Mouse (Mus musculus): Measurements from ENCODE around the gene Prmt8. TPM values are rescaled to one million over a fixed set of nuclear protein-coding genes. Genes with fewer than 3 reads are reported as not detected.
A peak's percentile ranks its signal among the peaks of the same experiment; 100 is the strongest.

Prmt8 gene
- polyA plus RNA-seq, 1 experiment from 2014 or later: 16.6 TPM

DNA sequence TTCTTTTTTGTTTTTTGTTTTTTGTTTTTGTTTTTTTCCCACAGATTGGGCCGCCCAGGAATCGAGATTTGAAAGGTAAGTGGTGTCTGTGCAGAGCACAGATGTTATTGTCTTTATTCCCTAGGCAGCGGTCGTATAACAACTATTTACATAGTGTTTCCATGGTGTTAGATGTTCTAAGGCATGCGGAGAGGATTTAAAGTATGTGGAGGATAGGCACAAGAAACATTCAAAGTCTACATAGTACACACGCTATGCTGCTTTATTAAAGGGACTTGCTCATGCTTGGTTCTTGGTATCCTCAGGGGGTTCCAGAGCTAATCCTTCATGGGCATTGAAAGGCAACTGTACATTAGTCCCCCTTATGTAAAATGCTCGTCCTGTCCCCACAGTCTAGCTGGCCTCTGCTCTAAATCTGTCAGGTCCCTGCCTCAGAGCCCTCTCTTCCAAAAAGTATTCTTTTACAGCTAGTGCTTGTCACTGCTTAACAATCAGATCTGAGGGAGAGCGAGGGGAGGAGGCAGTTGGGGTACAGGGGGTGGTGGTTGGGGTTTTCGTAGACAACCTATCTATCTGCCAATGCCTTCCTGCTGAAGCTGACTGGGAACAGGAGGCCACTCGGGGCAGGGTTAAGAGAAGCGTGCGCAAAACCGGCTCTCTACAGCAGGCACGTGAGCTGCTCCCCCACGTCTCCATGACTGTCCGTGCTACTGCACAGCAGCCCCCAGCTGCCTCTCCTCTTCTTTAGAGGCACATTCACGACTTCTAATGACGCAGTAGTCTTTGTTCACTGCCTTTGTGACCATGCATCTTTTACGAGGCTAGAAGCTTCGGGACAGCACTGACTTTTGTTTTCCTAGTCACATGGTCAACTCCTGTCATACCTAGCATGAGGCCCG, 51.8 kb downstream of the Prmt8 start:
- H3K36me3 ChIP-seq (ENCODE audit: control insufficient read depth, insufficient read depth, low read length): no peaks in the 10 kb centered on the region
- no peak overlapping the region for H3K4me2 ChIP-seq (ENCODE audit: low read length)
- DNase-seq (ENCODE audit: low spot score) (peak; percentile 52), ATAC-seq (peak; percentile 66)
- WGBS: 30% methylated on average over 21 of the region's 21 CpGs
- H3K4me1 ChIP-seq (ENCODE audit: control insufficient read depth, insufficient read depth, low read length): peaks cover 10% of the 10 kb centered on the region
- H3K27me3 ChIP-seq (replicated peaks; ENCODE audit: control insufficient read depth, insufficient read depth, low read length): no peaks in the 10 kb centered on the region
- no peaks in the 10 kb centered on the region for H3K9me3 ChIP-seq (replicated peaks; ENCODE audit: control insufficient read depth, low read length)
- no peak overlapping the region for H3K9ac ChIP-seq (ENCODE audit: low read length)
- no peak overlapping the region for H3K4me3 ChIP-seq (ENCODE audit: low read depth, low read length)
- H3K27ac ChIP-seq (ENCODE audit: low read depth, low read length): no peak overlapping the region; the same call in 1 of the 2 replicates

DNA sequence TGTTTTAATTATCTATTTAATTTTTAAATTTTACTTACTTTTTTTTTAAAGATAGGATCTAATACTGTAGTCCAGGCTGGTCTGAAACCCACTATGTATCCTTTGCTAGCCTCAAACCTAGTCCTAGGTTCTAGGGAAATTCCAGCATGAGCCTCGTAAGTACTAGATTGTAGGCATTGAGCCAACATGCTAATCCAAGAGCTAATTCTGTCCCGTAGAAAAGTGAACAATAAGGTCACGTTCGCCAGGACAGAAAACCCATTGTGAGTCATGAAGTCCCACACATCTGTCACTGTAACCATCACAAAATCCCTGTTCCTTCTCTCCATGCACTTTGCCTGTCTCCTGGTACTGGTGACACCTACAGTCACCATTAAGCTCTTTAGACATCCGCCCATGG, 53.8 kb downstream of the Prmt8 start:
- WGBS: 45% methylated on average over 5 of the region's 5 CpGs
- Histone ChIP-seq H3K27ac (ENCODE audit: low read depth, low read length) (no peak overlapping the region), H3K27me3 (replicated peaks; ENCODE audit: control insufficient read depth, insufficient read depth, low read length) (no peaks in the 10 kb centered on the region), H3K4me1 (ENCODE audit: control insufficient read depth, insufficient read depth, low read length) (peaks cover 10% of the 10 kb centered on the region), H3K9ac (ENCODE audit: low read length) (no peak overlapping the region), H3K4me3 (ENCODE audit: low read depth, low read length) (no peak overlapping the region), H3K9me3 (replicated peaks; ENCODE audit: control insufficient read depth, low read length) (no peaks in the 10 kb centered on the region), H3K36me3 (ENCODE audit: control insufficient read depth, insufficient read depth, low read length) (no peaks in the 10 kb centered on the region), H3K4me2 (ENCODE audit: low read length) (no peak overlapping the region)
- no peak for ATAC-seq
- DNase-seq (ENCODE audit: low spot score): no peak

DNA sequence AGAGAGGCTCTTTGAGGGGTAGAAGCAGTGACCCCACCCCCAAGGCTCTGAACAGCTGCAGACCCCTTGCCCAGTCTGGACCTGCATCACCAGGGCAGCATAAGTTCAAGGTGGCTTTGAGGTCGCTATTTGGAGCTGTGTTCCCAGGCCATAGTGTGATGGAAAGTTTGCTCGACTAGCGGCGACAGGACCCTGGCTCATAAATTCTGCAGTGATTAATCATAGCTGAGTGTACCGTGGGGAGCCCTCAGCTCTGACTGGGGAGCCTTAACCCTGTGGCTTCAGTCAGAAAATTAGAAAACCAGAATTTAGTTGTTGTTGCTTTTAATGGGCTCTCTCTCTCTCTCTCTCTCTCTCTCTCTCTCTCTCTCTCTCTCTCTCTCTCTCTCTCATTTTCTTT, 54.4 kb downstream of the Prmt8 start:
- 88% methylated on average over 5 of the region's 5 CpGs for WGBS
- Histone ChIP-seq H3K9me3 (replicated peaks; ENCODE audit: control insufficient read depth, low read length) (no peaks in the 10 kb centered on the region), H3K4me3 (ENCODE audit: low read depth, low read length) (no peak overlapping the region), H3K4me2 (ENCODE audit: low read length) (no peak overlapping the region), H3K9ac (ENCODE audit: low read length) (no peak overlapping the region), H3K4me1 (ENCODE audit: control insufficient read depth, insufficient read depth, low read length) (peaks cover 10% of the 10 kb centered on the region), H3K27ac (ENCODE audit: low read depth, low read length) (no peak overlapping the region), H3K27me3 (replicated peaks; ENCODE audit: control insufficient read depth, insufficient read depth, low read length) (no peaks in the 10 kb centered on the region), H3K36me3 (ENCODE audit: control insufficient read depth, insufficient read depth, low read length) (no peaks in the 10 kb centered on the region)
- ATAC-seq (no peak), DNase-seq (ENCODE audit: low spot score) (no peak)

DNA sequence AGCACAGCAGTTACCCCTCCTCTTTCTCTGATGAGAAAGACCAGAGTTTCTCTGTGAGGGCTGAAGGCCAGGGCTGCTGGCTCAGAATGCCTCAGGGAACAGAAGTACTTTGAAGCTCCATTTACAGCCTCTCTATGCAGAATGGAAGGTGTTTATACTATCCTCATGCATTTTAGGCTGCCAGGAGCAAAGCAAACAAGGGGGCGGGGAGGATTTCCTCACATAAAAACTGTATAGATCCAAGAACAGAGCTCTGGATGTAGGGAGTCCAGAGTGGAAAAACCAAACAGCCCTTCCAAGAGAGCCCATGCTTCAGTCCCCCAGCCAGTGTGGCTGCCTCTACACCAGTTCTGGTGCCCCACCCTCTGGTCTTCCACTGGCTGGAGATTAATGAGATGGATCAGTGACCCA, 61.0 kb downstream of the Prmt8 start:
- DNase-seq (ENCODE audit: low spot score) (peak; percentile 41), ATAC-seq (peak; percentile 43; the same call in 1 of the 2 replicates)
- no peaks in the 10 kb centered on the region for H3K27me3 ChIP-seq (replicated peaks; ENCODE audit: control insufficient read depth, insufficient read depth, low read length)
- H3K4me3 ChIP-seq (ENCODE audit: low read depth, low read length): no peak overlapping the region
- H3K36me3 ChIP-seq (ENCODE audit: control insufficient read depth, insufficient read depth, low read length): 0 out of 2 replicates have a peak, but pooled peaks cover 3% of the 10 kb centered on the region
- H3K9ac ChIP-seq (ENCODE audit: low read length): no peak overlapping the region
- no peak overlapping the region for H3K4me2 ChIP-seq (ENCODE audit: low read length)
- H3K9me3 ChIP-seq (replicated peaks; ENCODE audit: control insufficient read depth, low read length): no peaks in the 10 kb centered on the region
- H3K4me1 ChIP-seq (ENCODE audit: control insufficient read depth, insufficient read depth, low read length): peaks cover 4% of the 10 kb centered on the region; the same call in 1 of the 2 replicates
- H3K27ac ChIP-seq (ENCODE audit: low read depth, low read length): peak overlapping the region; percentile 5; the same call in 1 of the 2 replicates
- 54% methylated on average over 1 of the region's 1 CpGs for WGBS

DNA sequence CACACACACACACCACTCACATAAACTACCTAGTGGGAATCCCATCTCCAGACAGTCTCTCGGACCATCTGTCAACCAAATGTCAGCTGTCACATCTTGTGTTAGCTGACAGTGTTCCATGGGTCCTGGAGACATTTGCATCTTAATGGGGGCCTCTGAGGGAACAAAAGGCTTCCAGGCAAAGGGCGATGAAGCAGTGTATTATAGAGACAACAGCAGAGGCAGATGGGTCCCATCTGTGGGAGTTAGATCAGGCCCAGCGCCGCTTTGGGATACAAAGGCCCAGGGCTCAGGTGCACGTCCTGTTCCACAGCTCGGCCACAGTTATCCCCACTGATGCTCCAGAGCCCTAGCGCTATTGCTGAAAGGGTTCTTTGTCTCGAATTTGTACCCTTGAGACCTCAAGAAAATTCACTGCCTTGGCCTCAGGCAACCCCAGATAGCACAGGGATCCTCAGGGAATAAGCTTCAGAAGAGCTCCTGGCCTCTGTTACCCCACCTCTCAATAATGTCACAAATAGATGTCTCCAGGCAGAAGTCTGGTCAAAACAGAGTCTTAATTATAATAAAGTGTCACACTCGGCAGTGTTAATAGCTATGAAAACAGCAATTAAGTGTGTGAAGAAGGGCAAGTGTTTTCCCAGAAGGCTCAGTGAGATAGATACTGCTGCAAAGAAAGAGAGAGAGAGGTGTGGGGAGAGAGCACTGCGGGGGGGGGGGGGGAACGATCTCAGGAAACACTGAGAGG, 68.1 kb downstream of the Prmt8 start:
- H3K4me1 ChIP-seq (ENCODE audit: control insufficient read depth, insufficient read depth, low read length): peaks cover 15% of the 10 kb centered on the region
- ATAC-seq: peak; percentile 95
- WGBS: 8% methylated on average over 9 of the region's 11 CpGs

DNA sequence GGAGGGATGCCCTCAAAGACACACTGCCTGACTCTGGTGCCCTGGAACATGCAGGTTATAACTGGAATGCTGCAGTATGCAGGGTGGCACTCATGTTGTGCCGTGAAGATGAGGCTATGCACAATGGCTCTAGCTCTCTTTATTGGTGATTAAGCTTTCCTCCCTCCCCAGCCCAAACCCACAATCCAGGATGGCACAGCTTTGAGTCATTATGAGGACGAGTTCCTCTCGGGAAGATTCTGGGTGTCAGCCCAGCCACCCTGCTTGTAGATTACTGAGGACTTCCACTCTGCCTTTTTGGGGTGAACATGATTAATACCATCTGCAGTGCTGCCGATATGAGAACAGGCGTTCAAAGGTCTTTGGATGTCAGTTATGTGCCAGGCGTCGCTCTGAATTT, 75.6 kb downstream of the Prmt8 start:
- no peak overlapping the region for H3K9ac ChIP-seq (ENCODE audit: low read length)
- no peaks in the 10 kb centered on the region for H3K9me3 ChIP-seq (replicated peaks; ENCODE audit: control insufficient read depth, low read length)
- no peak overlapping the region for H3K4me3 ChIP-seq (ENCODE audit: low read depth, low read length)
- no peak overlapping the region for H3K4me2 ChIP-seq (ENCODE audit: low read length)
- no peaks in the 10 kb centered on the region for H3K27me3 ChIP-seq (replicated peaks; ENCODE audit: control insufficient read depth, insufficient read depth, low read length)
- H3K27ac ChIP-seq (ENCODE audit: low read depth, low read length): no peak overlapping the region
- ATAC-seq (no peak), DNase-seq (ENCODE audit: low spot score) (no peak)
- 90% methylated on average over 7 of the region's 7 CpGs for WGBS
- no peaks in the 10 kb centered on the region for H3K4me1 ChIP-seq (ENCODE audit: control insufficient read depth, insufficient read depth, low read length)
- H3K36me3 ChIP-seq (ENCODE audit: control insufficient read depth, insufficient read depth, low read length): 0 out of 2 replicates have a peak, but pooled peaks cover 4% of the 10 kb centered on the region

More for the DNA sequence above, 68.1 kb downstream of the Prmt8 start:
- 0 out of 2 replicates have a peak, but pooled peaks cover 7% of the 10 kb centered on the region for H3K36me3 ChIP-seq (ENCODE audit: control insufficient read depth, insufficient read depth, low read length)
- DNase-seq (ENCODE audit: low spot score): peak; percentile 95
- H3K4me2 ChIP-seq (ENCODE audit: low read length): no peak overlapping the region
- H3K9me3 ChIP-seq (replicated peaks; ENCODE audit: control insufficient read depth, low read length): no peaks in the 10 kb centered on the region
- H3K27me3 ChIP-seq (replicated peaks; ENCODE audit: control insufficient read depth, insufficient read depth, low read length): no peaks in the 10 kb centered on the region
- peak overlapping the region; percentile 91 for H3K27ac ChIP-seq (ENCODE audit: low read depth, low read length)
- peak overlapping the region; percentile 30; the same call in 1 of the 2 replicates for H3K9ac ChIP-seq (ENCODE audit: low read length)
- no peak overlapping the region for H3K4me3 ChIP-seq (ENCODE audit: low read depth, low read length)

DNA sequence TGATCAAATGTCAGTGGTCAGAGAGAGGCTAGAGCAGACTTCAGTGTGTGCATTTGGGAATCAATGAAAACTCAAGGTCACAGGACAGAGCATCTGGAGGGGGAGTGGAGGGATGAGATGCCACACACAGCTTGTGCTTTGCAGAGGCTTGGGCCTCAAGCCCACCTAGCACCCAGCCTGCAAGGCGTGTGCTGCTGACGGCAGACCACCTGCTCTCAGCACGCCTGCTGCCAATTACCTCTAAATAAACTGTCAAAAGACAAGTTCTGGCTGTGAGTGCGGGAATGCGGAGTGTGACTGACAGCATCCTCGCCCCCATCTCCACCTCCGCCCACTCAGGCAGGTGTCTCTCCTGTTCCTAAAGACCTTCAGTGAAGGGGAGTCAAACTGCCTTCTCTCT, 77.0 kb downstream of the Prmt8 start:
- Histone ChIP-seq H3K4me2 (ENCODE audit: low read length) (no peak overlapping the region), H3K4me3 (ENCODE audit: low read depth, low read length) (no peak overlapping the region), H3K9me3 (replicated peaks; ENCODE audit: control insufficient read depth, low read length) (no peaks in the 10 kb centered on the region), H3K27ac (ENCODE audit: low read depth, low read length) (no peak overlapping the region), H3K9ac (ENCODE audit: low read length) (no peak overlapping the region), H3K27me3 (replicated peaks; ENCODE audit: control insufficient read depth, insufficient read depth, low read length) (no peaks in the 10 kb centered on the region), H3K4me1 (ENCODE audit: control insufficient read depth, insufficient read depth, low read length) (no peaks in the 10 kb centered on the region), H3K36me3 (ENCODE audit: control insufficient read depth, insufficient read depth, low read length) (0 out of 2 replicates have a peak, but pooled peaks cover 3% of the 10 kb centered on the region)
- peak; percentile 76 for ATAC-seq
- WGBS: 49% methylated on average over 7 of the region's 7 CpGs
- DNase-seq (ENCODE audit: low spot score): peak; percentile 75

DNA sequence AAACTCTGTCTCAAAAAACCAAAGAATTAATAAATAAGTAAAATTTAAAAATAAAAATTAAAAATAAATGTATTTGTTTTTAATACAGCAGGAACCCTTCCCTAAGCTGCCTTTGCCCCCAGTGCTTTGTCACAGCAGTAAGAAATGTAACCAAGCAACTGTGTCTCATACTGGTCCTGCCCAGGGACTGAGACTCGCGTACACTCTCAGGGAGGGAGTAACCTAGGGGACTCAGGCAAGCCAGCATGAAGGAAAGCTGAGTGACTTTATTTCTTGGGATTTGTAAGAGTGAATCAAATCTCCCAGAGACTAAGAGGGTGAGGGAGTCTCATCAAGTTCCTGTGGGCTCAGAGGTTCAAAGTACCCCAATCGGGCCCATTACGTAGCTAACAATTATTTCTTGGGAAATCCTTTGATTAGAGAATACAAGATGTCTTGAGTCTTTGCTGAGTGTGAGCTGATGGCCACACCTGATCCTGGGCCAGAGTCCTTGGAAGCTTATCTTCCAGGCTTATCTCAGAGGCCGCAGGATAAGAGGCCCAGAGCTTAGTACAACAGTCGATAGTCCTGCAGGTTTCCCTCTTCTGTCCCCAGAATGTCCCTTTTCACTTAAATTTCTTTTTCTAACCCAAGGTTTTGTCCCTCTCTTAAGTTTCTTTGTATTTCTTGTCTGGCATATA, 82.0 kb downstream of the Prmt8 start:
- Histone ChIP-seq H3K27me3 (replicated peaks; ENCODE audit: control insufficient read depth, insufficient read depth, low read length) (no peaks in the 10 kb centered on the region), H3K4me2 (ENCODE audit: low read length) (no peak overlapping the region), H3K9ac (ENCODE audit: low read length) (no peak overlapping the region), H3K9me3 (replicated peaks; ENCODE audit: control insufficient read depth, low read length) (no peaks in the 10 kb centered on the region), H3K27ac (ENCODE audit: low read depth, low read length) (no peak overlapping the region), H3K4me1 (ENCODE audit: control insufficient read depth, insufficient read depth, low read length) (peaks cover 7% of the 10 kb centered on the region; the same call in 1 of the 2 replicates), H3K4me3 (ENCODE audit: low read depth, low read length) (no peak overlapping the region), H3K36me3 (ENCODE audit: control insufficient read depth, insufficient read depth, low read length) (no peaks in the 10 kb centered on the region)
- 90% methylated on average over 6 of the region's 6 CpGs for WGBS
- no peak for DNase-seq (ENCODE audit: low spot score)
- no peak for ATAC-seq
